Mouse (Mus musculus) embryonic fibroblast, embryonic 13.5 days (primary cell): ENCODE measurements around the gene Agap1.

Source experiments
- CTCF ChIP-seq: IDR thresholded peaks from 2 replicates; pipeline ENCODE4 v1.5.1; 2011; ENCODE audit warnings: mild to moderate bottlenecking, control low read depth, low read length, moderate library complexity, borderline replicate concordance; ENCODE audit not compliant: insufficient read depth
- POLR2A ChIP-seq: IDR thresholded peaks from 2 replicates; pipeline ENCODE4 v1.6.1; 2011; ENCODE audit warnings: low read depth, mild to moderate bottlenecking, control low read depth, low read length, moderate library complexity

DNA sequence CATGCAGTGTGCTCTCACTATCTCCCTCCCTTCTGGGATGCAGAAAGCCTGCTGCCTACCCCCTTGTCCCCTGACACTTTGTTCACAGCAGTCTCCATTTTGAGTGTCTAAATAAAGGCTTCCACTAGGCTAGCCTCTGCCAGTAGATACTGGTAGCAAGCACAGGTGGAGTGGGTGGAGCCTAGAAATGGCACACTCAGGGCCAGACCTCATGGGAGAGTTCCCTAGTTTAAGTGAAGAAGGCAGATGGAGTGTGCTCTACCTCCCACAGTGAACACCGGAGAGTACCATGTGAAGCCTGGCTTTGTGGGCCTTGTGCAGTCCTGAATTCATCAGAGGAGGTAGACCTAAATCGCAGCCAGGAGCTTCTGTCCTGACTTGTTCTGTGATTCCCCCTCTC is 46.3 kb downstream of the Agap1 start:
- TF ChIP-seq CTCF: no peak
- TF ChIP-seq POLR2A: no peak
